Mouse (Mus musculus) heart, embryonic 13.5 days (tissue): Measurements from ENCODE around the gene Dcaf15. TPM values are rescaled to one million over a fixed set of nuclear protein-coding genes. Genes with fewer than 3 reads are reported as not detected.

Source experiments
- ATAC-seq: fragments of 200-750 bp; cut with Nextera tagmentation; 2 replicates; pipeline ENCODE4 v1.8.0; 2017; ENCODE audit warnings: moderate TSS enrichment; ENCODE audit not compliant: insufficient number of reproducible peaks, low FRiP score, low TSS enrichment; ENCODE audit errors: extremely low read depth
- H3K27ac ChIP-seq: fragments of 300-500 bp; sonication (generic); replicated peaks from 2 replicates; pipeline ENCODE4 v1.5.1; 2015; ENCODE audit warnings: moderate library complexity, mild to moderate bottlenecking, inconsistent platforms
- H3K27me3 ChIP-seq: fragments of 300-500 bp; sonication (generic); replicated peaks from 2 replicates; pipeline ENCODE4 v1.6.1; 2015; ENCODE audit warnings: mild to moderate bottlenecking, inconsistent platforms
- H3K36me3 ChIP-seq: fragments of 300-500 bp; sonication (generic); 2 replicates; pipeline ENCODE4 v1.6.1; 2015; ENCODE audit warnings: mild to moderate bottlenecking, inconsistent platforms
- H3K4me1 ChIP-seq: fragments of 300-500 bp; sonication (generic); 2 replicates; pipeline ENCODE4 v1.6.1; 2015; ENCODE audit warnings: inconsistent platforms
- H3K4me2 ChIP-seq: fragments of 300-500 bp; sonication (generic); 2 replicates; pipeline ENCODE4 v1.6.1; 2015; ENCODE audit warnings: inconsistent platforms, mild to moderate bottlenecking, moderate library complexity
- H3K4me3 ChIP-seq: fragments of 300-500 bp; sonication (generic); 2 replicates; pipeline ENCODE4 v1.5.1; 2015; ENCODE audit warnings: moderate library complexity, mild to moderate bottlenecking, inconsistent platforms
- H3K9ac ChIP-seq: fragments of 300-500 bp; sonication (generic); 2 replicates; pipeline ENCODE4 v1.6.1; 2015; ENCODE audit warnings: inconsistent platforms, mild to moderate bottlenecking, moderate library complexity
- H3K9me3 ChIP-seq: fragments of 300-500 bp; sonication (generic); 2 replicates; pipeline ENCODE4 v1.6.1; 2016; ENCODE audit warnings: inconsistent platforms
- WGBS: fragments of 180-500 bp; shearing (Covaris S2); methylation state at CpG from one replicate; pipeline ENCODE4 v1.1.7; 2015; ENCODE audit warnings: mixed read lengths; 5-methylcytosine and 5-hydroxymethylcytosine counted together
- polyA plus RNA-seq: library from polyadenylated mRNA; unstranded; fragments of >200 nt; fragmentation: Nextera tagmentation; extraction: Ambion mirVana; gene quantifications from 2 replicates; pipeline ENCODE4 v1.2.1, GENCODE M21; 2015

Dcaf15 gene
- polyA plus RNA-seq, 1 experiment from 2014 or later: 7.6 TPM

GRCm38 (mm10) chr8:84096061-84096460, 8.5 kb downstream of the Dcaf15 start:
- H3K27me3 ChIP-seq: no peaks in the 10 kb centered on the region
- no peaks in the 10 kb centered on the region for H3K4me1 ChIP-seq
- H3K4me3 ChIP-seq: no peak overlapping the region
- 71% methylated on average over 8 of the region's 8 CpGs for WGBS
- H3K4me2 ChIP-seq: no peak overlapping the region
- H3K36me3 ChIP-seq: peaks cover 99% of the 10 kb centered on the region
- H3K9me3 ChIP-seq: no peaks in the 10 kb centered on the region
- no peak for ATAC-seq
- no peak overlapping the region for H3K9ac ChIP-seq
- H3K27ac ChIP-seq: no peak overlapping the region

- Histone ChIP-seq H3K36me3 (peaks cover 96% of the 10 kb centered on the region), H3K27ac (no peak overlapping the region), H3K9me3 (no peaks in the 10 kb centered on the region), H3K9ac (no peak overlapping the region), H3K4me1 (no peaks in the 10 kb centered on the region), H3K4me3 (no peak overlapping the region), H3K4me2 (no peak overlapping the region), H3K27me3 (no peaks in the 10 kb centered on the region)
- ATAC-seq: no peak
- 86% methylated on average over 8 of the region's 8 CpGs for WGBS
Measured at GRCm38 (mm10) chr8:84090585-84090984, 14.0 kb downstream of the Dcaf15 start.

- Histone ChIP-seq H3K4me2 (no peak overlapping the region), H3K4me3 (no peak overlapping the region), H3K27me3 (no peaks in the 10 kb centered on the region), H3K9me3 (no peaks in the 10 kb centered on the region), H3K9ac (no peak overlapping the region), H3K4me1 (no peaks in the 10 kb centered on the region), H3K27ac (no peak overlapping the region), H3K36me3 (peaks cover 96% of the 10 kb centered on the region)
- ATAC-seq: no peak
- 82% methylated on average over 9 of the region's 9 CpGs for WGBS
Measured at GRCm38 (mm10) chr8:84089277-84089676, 15.3 kb downstream of the Dcaf15 start.

GRCm38 (mm10) chr8:84087821-84088220, 16.7 kb downstream of the Dcaf15 start:
- H3K9me3 ChIP-seq: no peaks in the 10 kb centered on the region
- H3K4me1 ChIP-seq: no peaks in the 10 kb centered on the region
- no peak overlapping the region for H3K9ac ChIP-seq
- H3K27me3 ChIP-seq: no peaks in the 10 kb centered on the region
- no peak overlapping the region for H3K27ac ChIP-seq
- 93% methylated on average over 14 of the region's 14 CpGs for WGBS
- no peak for ATAC-seq
- peaks cover 97% of the 10 kb centered on the region for H3K36me3 ChIP-seq
- no peak overlapping the region for H3K4me2 ChIP-seq
- no peak overlapping the region for H3K4me3 ChIP-seq

- 80% methylated on average over 7 of the region's 7 CpGs for WGBS
- Histone ChIP-seq H3K27ac (no peak overlapping the region), H3K36me3 (peaks cover 97% of the 10 kb centered on the region), H3K4me3 (no peak overlapping the region), H3K9me3 (no peaks in the 10 kb centered on the region), H3K27me3 (no peaks in the 10 kb centered on the region), H3K9ac (no peak overlapping the region), H3K4me2 (no peak overlapping the region), H3K4me1 (no peaks in the 10 kb centered on the region)
- no peak for ATAC-seq
Measured at GRCm38 (mm10) chr8:84087156-84087555, 17.4 kb downstream of the Dcaf15 start.

- Histone ChIP-seq H3K4me1 (no peaks in the 10 kb centered on the region), H3K36me3 (peaks cover 97% of the 10 kb centered on the region), H3K27ac (no peak overlapping the region), H3K9me3 (no peaks in the 10 kb centered on the region), H3K9ac (0 out of 2 replicates have a peak overlapping the region, but pooled peaks have one; percentile 37), H3K27me3 (no peaks in the 10 kb centered on the region), H3K4me3 (no peak overlapping the region), H3K4me2 (peak overlapping the region; percentile 47)
- WGBS: 50% methylated on average over 42 of the region's 42 CpGs
- no peak for ATAC-seq
Measured at GRCm38 (mm10) chr8:84084341-84085115, 20.0 kb downstream of the Dcaf15 start.

GRCm38 (mm10) chr8:84083829-84084241, 20.7 kb downstream of the Dcaf15 start:
- Histone ChIP-seq H3K4me1 (peaks cover 6% of the 10 kb centered on the region), H3K9me3 (no peaks in the 10 kb centered on the region), H3K9ac (no peak overlapping the region), H3K27ac (no peak overlapping the region), H3K36me3 (peaks cover 91% of the 10 kb centered on the region), H3K4me3 (no peak overlapping the region), H3K27me3 (no peaks in the 10 kb centered on the region), H3K4me2 (no peak overlapping the region)
- 42% methylated on average over 8 of the region's 8 CpGs for WGBS
- ATAC-seq: no peak

- Histone ChIP-seq H3K27me3 (no peaks in the 10 kb centered on the region), H3K4me3 (no peak overlapping the region), H3K27ac (no peak overlapping the region), H3K4me1 (peaks cover 10% of the 10 kb centered on the region), H3K9ac (no peak overlapping the region), H3K36me3 (peaks cover 58% of the 10 kb centered on the region), H3K4me2 (no peak overlapping the region), H3K9me3 (no peaks in the 10 kb centered on the region)
- WGBS: 51% methylated on average over 5 of the region's 5 CpGs
- no peak for ATAC-seq
Measured at GRCm38 (mm10) chr8:84079206-84079605, 25.4 kb downstream of the Dcaf15 start.

- ATAC-seq: no peak
Measured at GRCm38 (mm10) chr8:84076849-84077248, 27.7 kb downstream of the Dcaf15 start.

GRCm38 (mm10) chr8:84076412-84076811, 28.2 kb downstream of the Dcaf15 start:
- Histone ChIP-seq H3K4me3 (no peak overlapping the region), H3K9ac (no peak overlapping the region), H3K27me3 (no peaks in the 10 kb centered on the region), H3K9me3 (no peaks in the 10 kb centered on the region), H3K36me3 (peaks cover 31% of the 10 kb centered on the region), H3K27ac (no peak overlapping the region), H3K4me1 (peaks cover 30% of the 10 kb centered on the region), H3K4me2 (no peak overlapping the region)
- ATAC-seq: no peak
- WGBS: 62% methylated on average over 1 of the region's 1 CpGs

More at GRCm38 (mm10) chr8:84076849-84077248, 27.7 kb downstream of the Dcaf15 start:
- Histone ChIP-seq H3K4me1 (peaks cover 25% of the 10 kb centered on the region), H3K9ac (no peak overlapping the region), H3K9me3 (no peaks in the 10 kb centered on the region), H3K4me3 (no peak overlapping the region), H3K27me3 (no peaks in the 10 kb centered on the region), H3K4me2 (no peak overlapping the region), H3K27ac (no peak overlapping the region), H3K36me3 (peaks cover 34% of the 10 kb centered on the region)
- 86% methylated on average over 3 of the region's 3 CpGs for WGBS

- no peak overlapping the region for H3K27ac ChIP-seq
- H3K4me1 ChIP-seq: peaks cover 50% of the 10 kb centered on the region
- H3K9me3 ChIP-seq: no peaks in the 10 kb centered on the region
- H3K9ac ChIP-seq: no peak overlapping the region
- no peaks in the 10 kb centered on the region for H3K27me3 ChIP-seq
- H3K4me3 ChIP-seq: no peak overlapping the region
- H3K36me3 ChIP-seq: peaks cover 12% of the 10 kb centered on the region
- no peak overlapping the region for H3K4me2 ChIP-seq
- no peak for ATAC-seq
- 65% methylated on average over 10 of the region's 10 CpGs for WGBS
Measured at GRCm38 (mm10) chr8:84073230-84073976, 31.2 kb downstream of the Dcaf15 start.
